Mouse (Mus musculus): ENCODE measurements at regions not wholly inside any gene's neighbourhood (a gene's known extent, or its start where the extent isn't known, plus 50 kb on each side); places are given as distances from the start of the nearest gene placed in this dataset.

- no peak for DNase-seq (ENCODE audit: low read depth, low spot score)
These were observed 69.7 kb downstream of the Slitrk6 start for GRCm38 (mm10) chr14:110685247-110685646.

GRCm38 (mm10) chr14:110679741-110680140, 75.2 kb downstream of the Slitrk6 start:
- no peak for DNase-seq (ENCODE audit: low read depth, low spot score)

GRCm38 (mm10) chr14:110665712-110666111, 89.2 kb downstream of the Slitrk6 start:
- no peak for DNase-seq (ENCODE audit: low read depth, low spot score)

GRCm38 (mm10) chr14:110663231-110663630, 91.7 kb downstream of the Slitrk6 start:
- DNase-seq (ENCODE audit: low read depth, low spot score): no peak

- DNase-seq (ENCODE audit: low read depth, low spot score): peak; percentile 8
These were observed 120.8 kb downstream of the Slitrk6 start for GRCm38 (mm10) chr14:110634147-110634546.

GRCm38 (mm10) chr14:110623716-110624115, 131.2 kb downstream of the Slitrk6 start:
- DNase-seq (ENCODE audit: low read depth, low spot score): no peak

- no peak for DNase-seq (ENCODE audit: low read depth, low spot score)
These were observed 136.4 kb downstream of the Slitrk6 start for GRCm38 (mm10) chr14:110618496-110618920.

- no peak for DNase-seq (ENCODE audit: low read depth, low spot score)
These were observed 138.5 kb downstream of the Slitrk6 start for GRCm38 (mm10) chr14:110616447-110616846.

- DNase-seq (ENCODE audit: low read depth, low spot score): no peak
These were observed 174.6 kb downstream of the Slitrk6 start for GRCm38 (mm10) chr14:110580311-110580710.

GRCm38 (mm10) chr14:110570717-110571116, 184.2 kb downstream of the Slitrk6 start:
- DNase-seq (ENCODE audit: low read depth, low spot score): no peak

GRCm38 (mm10) chr14:110565783-110566445, 189.0 kb downstream of the Slitrk6 start:
- no peak for DNase-seq (ENCODE audit: low read depth, low spot score)

GRCm38 (mm10) chr14:110564621-110565020, 190.3 kb downstream of the Slitrk6 start:
- no peak for DNase-seq (ENCODE audit: low read depth, low spot score)

- no peak for DNase-seq (ENCODE audit: low read depth, low spot score)
These were observed 209.7 kb downstream of the Slitrk6 start for GRCm38 (mm10) chr14:110545265-110545664.

- no peak for DNase-seq (ENCODE audit: low read depth, low spot score)
These were observed 211.4 kb downstream of the Slitrk6 start for GRCm38 (mm10) chr14:110543303-110544134.

GRCm38 (mm10) chr14:110527306-110527705, 227.6 kb downstream of the Slitrk6 start:
- DNase-seq (ENCODE audit: low read depth, low spot score): no peak

GRCm38 (mm10) chr14:110485057-110485456, 269.9 kb downstream of the Slitrk6 start:
- DNase-seq (ENCODE audit: low read depth, low spot score): no peak

- no peak for DNase-seq (ENCODE audit: low read depth, low spot score)
These were observed 282.2 kb downstream of the Slitrk6 start for GRCm38 (mm10) chr14:110472743-110473142.

- DNase-seq (ENCODE audit: low read depth, low spot score): no peak
These were observed 282.8 kb downstream of the Slitrk6 start for GRCm38 (mm10) chr14:110472176-110472575.

- no peak for DNase-seq (ENCODE audit: low read depth, low spot score)
These were observed 284.2 kb downstream of the Slitrk6 start for GRCm38 (mm10) chr14:110470714-110471113.

GRCm38 (mm10) chr14:110468457-110469311, 286.3 kb downstream of the Slitrk6 start:
- DNase-seq (ENCODE audit: low read depth, low spot score): no peak

Measured in telencephalon, adult 2 months (tissue).